Mouse (Mus musculus): ENCODE results near the gene 9930021J03Rik. TPM values are rescaled to one million over a fixed set of nuclear protein-coding genes. Genes with fewer than 3 reads are reported as not detected.

9930021J03Rik gene
- 10 to 100 TPM; 11.8 to 14.4 TPM for total RNA-seq (2021)
- long read RNA-seq, experiment 1, partial matches to known transcripts: 1 of 1 reads
- long read RNA-seq, experiment 1, other reads (novel, unspliced or antisense): 0 of 1 reads
- long read RNA-seq, experiment 2, partial matches to known transcripts: 0 of 1 reads
- long read RNA-seq, experiment 2, other reads (novel, unspliced or antisense): 1 of 1 reads

DNA sequence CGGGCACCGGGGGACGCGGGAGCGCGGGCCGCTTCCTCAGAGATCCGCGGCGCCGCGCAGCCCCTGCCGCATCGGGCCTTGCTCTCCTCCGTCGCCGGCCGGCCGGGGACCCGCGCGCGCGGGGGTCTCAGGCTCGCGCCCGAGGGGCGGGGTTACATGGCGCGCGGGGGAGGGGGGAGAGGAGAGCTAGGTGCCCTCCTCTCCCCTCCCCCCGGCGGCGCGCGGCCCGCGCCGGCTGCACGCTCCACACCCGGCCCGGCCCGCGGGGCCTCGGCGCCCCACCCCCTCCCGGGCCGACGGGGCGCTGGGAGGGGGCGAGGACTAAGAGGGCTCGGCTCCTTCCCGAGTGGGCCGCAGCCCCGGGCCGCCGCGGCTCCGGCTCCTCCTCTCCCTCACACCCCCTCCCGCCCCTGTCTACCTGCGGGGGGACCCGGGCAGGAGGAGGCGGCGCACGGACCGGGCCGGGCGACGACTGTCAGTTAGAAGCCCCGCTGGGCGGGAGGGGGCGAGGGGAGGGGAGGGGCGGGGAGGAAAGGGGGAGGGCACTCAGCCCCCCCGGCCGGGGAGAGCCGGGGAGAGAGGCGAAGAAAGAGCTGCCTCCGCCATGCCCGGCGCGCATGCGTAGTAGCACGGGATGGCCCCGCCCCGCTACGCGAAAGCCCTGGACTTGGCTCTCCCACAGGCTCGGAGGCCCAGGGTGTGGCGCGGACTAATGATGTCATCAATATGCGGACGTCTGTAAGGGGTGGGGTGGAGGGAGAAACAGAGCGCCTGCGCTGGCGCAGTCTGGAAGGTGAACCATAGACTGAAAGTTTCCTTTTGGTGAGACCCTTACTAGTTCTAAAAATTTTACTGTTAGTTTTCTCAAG, at the start of gene 9930021J03Rik:
Gene 9930021J03Rik (minus strand): TSS at position 73 of the 869 bp plus-strand sequence.
- Histone ChIP-seq H3K4me3 (peak within 1 kb of the TSS; percentile 95), H3K27ac (peak within 1 kb of the TSS; percentile 95)
- no peak for TF ChIP-seq CTCF (IDR thresholded peaks at IDR 0.05)
- intact Hi-C loops (cut with DNase I): no loop called here
- DNase-seq: peak; percentile 99

DNA sequence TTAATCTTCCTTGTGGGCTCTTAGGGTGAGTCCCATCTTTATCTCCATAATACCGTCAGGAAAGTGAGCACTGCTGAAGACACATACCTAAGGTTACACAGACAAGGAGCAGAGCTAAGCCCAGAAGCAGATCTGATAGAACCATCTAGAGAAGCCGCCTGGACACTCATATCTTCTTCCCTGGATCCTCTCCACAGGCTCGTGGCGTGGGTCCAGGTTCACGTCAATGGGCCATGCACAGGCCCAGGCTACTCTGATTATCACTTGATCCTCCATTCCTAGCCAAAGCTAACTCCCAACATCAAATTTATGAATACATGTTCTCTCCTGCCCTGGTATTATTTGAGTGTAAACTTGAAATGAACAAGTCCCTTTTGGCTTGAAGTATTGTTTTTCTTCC, 47.9 kb upstream of the 9930021J03Rik start:
- TF ChIP-seq CTCF (IDR thresholded peaks at IDR 0.05): no peak
- Histone ChIP-seq H3K27ac (no peak overlapping the region), H3K4me3 (no peak overlapping the region)
- intact Hi-C loops (cut with DNase I): no loop called here
- no peak for DNase-seq

GRCm38 (mm10) chr19:29851036-29851690, 45.4 kb upstream of the 9930021J03Rik start:
- Histone ChIP-seq H3K4me3 (no peak overlapping the region), H3K27ac (no peak overlapping the region)
- intact Hi-C loops (cut with DNase I): no loop called here
- no peak for DNase-seq
- TF ChIP-seq CTCF (IDR thresholded peaks at IDR 0.05): no peak

DNA sequence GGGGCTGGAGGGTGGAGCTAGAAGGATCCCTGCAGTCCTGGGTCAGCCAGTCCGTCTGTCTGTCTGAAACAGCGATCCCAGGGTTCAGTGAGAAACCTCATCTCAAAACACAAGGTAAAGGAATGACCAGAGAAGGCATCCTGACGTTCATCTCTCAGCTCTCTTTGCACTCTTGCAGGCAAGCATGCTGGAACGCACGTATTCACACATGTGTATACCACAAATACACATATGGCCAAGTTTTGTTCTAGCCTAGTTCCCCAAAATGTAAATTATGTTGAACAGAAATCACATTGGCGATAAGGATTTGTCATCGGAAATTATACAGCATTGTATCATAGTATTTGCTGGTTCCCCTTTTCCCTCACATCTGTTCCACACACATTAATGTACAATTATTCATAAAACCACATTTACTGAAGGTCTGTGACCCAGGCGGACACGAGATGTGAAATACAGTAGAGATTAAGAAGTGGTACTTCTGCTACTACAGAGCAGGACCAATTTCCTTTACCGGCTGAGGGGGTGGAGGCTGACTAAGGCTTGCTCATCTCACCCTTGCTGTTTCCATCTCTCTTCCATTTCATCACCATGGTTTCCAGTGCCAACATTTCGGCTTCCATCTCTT, 44.2 kb upstream of the 9930021J03Rik start:
- TF ChIP-seq CTCF (IDR thresholded peaks at IDR 0.05): no peak
- H3K27ac ChIP-seq: no peak overlapping the region
- intact Hi-C loops (cut with DNase I): no loop called here
- H3K4me3 ChIP-seq: no peak overlapping the region
- no peak for DNase-seq

GRCm38 (mm10) chr19:29844036-29844661, 38.4 kb upstream of the 9930021J03Rik start:
- TF ChIP-seq CTCF (IDR thresholded peaks at IDR 0.05): no peak
- intact Hi-C loops (cut with DNase I): no loop called here
- Histone ChIP-seq H3K27ac (peak overlapping the region; percentile 61), H3K4me3 (no peak overlapping the region)
- peak; percentile 42 for DNase-seq

DNA sequence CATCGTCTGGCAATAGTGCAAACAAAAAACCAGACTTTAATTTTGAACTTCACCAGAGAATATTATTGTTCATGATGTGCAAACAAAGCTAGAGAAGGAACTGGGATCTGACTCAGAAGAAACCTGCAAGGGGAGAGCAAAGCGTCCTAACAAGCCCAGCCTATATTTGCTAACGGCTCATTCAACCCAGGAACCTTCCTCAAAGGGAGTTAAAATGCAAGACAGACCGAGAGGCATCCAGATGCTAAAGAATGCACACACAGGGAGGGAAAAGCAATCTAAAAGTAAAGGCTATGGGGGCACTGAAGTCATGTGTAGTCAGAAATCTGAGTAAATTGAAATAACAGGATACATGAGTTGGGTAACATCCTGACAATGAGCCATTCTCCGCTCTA, 37.8 kb upstream of the 9930021J03Rik start:
- intact Hi-C loops (cut with DNase I): no loop called here
- Histone ChIP-seq H3K4me3 (no peak overlapping the region), H3K27ac (peak overlapping the region; percentile 61)
- TF ChIP-seq CTCF (IDR thresholded peaks at IDR 0.05): no peak
- DNase-seq: no peak

DNA sequence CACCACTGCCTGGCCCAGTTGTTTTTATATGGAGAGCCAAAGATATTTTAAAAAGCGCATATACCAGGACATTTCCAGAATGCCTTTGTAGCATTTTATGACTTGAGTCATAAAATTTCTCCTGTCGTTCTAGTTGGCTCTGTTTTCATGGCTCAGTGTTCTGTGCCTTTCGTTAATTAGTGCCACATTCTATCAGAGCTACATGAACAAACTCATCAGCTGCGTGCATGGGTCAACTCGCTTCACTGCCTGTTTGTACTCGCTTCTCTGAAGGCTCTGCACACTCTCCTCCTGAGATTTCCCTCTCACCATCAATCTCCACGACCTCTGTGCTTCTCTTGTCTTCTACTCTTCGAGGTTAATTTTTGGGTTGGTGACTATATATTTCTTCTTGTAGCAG, 37.2 kb upstream of the 9930021J03Rik start:
- DNase-seq: no peak
- intact Hi-C loops (cut with DNase I): no loop called here
- H3K27ac ChIP-seq: peak overlapping the region; percentile 61; the same call in 1 of the 2 replicates
- no peak for TF ChIP-seq CTCF (IDR thresholded peaks at IDR 0.05)
- H3K4me3 ChIP-seq: no peak overlapping the region

GRCm38 (mm10) chr19:29840642-29841041, 34.9 kb upstream of the 9930021J03Rik start:
- Histone ChIP-seq H3K27ac (no peak overlapping the region), H3K4me3 (no peak overlapping the region)
- peak; percentile 32 for DNase-seq
- no peak for TF ChIP-seq CTCF (IDR thresholded peaks at IDR 0.05)
- intact Hi-C loops (cut with DNase I): no loop called here

GRCm38 (mm10) chr19:29838636-29839135, 32.9 kb upstream of the 9930021J03Rik start:
- intact Hi-C loops (cut with DNase I): no loop called here

DNA sequence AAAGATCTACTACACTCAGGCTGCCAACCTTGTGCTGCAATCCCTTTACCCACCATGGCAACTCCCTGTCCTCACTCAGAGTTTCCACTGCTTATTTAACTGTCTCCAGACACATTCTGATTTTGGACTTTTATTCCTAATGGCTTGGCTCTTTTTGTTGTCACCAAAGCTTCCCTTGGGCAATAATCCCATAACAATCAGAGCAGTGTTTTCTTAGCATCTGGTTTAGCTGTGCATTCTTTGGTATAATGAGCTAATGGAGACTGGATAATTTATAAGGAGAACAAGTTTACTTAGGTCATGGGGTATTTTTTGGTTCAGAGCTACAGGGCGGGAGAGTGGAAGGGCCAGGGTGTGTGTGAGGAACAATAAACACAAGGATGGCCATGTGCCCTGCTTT, 32.4 kb upstream of the 9930021J03Rik start:
- Histone ChIP-seq H3K4me3 (no peak overlapping the region), H3K27ac (peak overlapping the region; percentile 31)
- no peak for DNase-seq
- intact Hi-C loops (cut with DNase I): no loop called here
- no peak for TF ChIP-seq CTCF (IDR thresholded peaks at IDR 0.05)

More at GRCm38 (mm10) chr19:29838636-29839135, 32.9 kb upstream of the 9930021J03Rik start:
- TF ChIP-seq CTCF (IDR thresholded peaks at IDR 0.05): no peak
- peak overlapping the region; percentile 31 for H3K27ac ChIP-seq
- no peak overlapping the region for H3K4me3 ChIP-seq
- DNase-seq: peak; percentile 44

DNA sequence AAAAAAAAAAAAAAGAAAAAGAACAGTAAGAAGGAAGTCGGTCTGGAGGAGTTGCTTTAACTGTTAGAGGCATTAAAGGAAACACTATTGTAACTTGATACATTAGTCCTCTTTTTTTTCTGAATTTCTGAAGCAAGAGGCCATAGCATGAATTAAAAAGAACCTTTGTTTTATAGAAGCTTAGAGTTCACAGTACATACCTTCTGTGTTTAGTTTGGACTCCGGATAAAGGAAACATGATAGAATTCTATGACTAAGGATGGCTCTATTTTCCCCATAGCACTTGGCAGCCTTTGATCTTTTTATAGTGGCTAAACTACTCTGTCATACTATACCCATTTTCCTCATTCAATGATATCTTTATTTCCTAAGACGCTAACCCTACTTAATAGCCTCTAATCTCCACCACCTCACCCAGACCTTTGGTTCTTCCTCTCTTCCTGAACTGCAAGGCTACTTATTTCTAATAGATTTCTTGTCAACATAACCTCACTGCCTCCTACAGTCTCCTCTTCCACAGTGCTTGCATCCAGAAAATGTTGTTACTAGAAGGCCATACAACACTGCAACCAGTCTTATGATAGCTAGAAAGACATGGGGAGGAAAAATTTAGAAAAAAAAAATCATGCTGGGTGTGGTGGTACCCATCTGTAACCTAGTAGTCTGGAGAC, 29.7 kb upstream of the 9930021J03Rik start:
- DNase-seq: no peak
- intact Hi-C loops (cut with DNase I): no loop called here
- Histone ChIP-seq H3K27ac (no peak overlapping the region), H3K4me3 (no peak overlapping the region)
- no peak for TF ChIP-seq CTCF (IDR thresholded peaks at IDR 0.05)
